Mouse (Mus musculus): ENCODE measurements at regions not wholly inside any gene's neighbourhood (a gene's known extent, or its start where the extent isn't known, plus 50 kb on each side); places are given as distances from the start of the nearest gene placed in this dataset.

- 0 out of 2 replicates have a peak, but pooled peaks have one; percentile 38 for ATAC-seq (ENCODE audit: poor library complexity, severe bottlenecking)
Observed at GRCm38 (mm10) chr10:51792030-51792429, 114.5 kb downstream of the Rfx6 start.

- ATAC-seq (ENCODE audit: poor library complexity, severe bottlenecking), result no peak
Observed at GRCm38 (mm10) chr10:51793876-51794275, 116.3 kb downstream of the Rfx6 start.

- ATAC-seq (ENCODE audit: poor library complexity, severe bottlenecking), result no peak
Observed at GRCm38 (mm10) chr10:51816626-51817025, 139.1 kb downstream of the Rfx6 start.

- ATAC-seq (ENCODE audit: poor library complexity, severe bottlenecking), result no peak
Observed at GRCm38 (mm10) chr10:51823900-51824299, 146.3 kb downstream of the Rfx6 start.

GRCm38 (mm10) chr10:51826431-51826964 lies 148.9 kb downstream of the Rfx6 start:
- no peak for ATAC-seq (ENCODE audit: poor library complexity, severe bottlenecking)

- ATAC-seq (ENCODE audit: poor library complexity, severe bottlenecking), result no peak
Observed at GRCm38 (mm10) chr10:51832459-51832858, 154.9 kb downstream of the Rfx6 start.

GRCm38 (mm10) chr10:51843099-51843498 lies 165.5 kb downstream of the Rfx6 start:
- no peak for ATAC-seq (ENCODE audit: poor library complexity, severe bottlenecking)

- no peak for ATAC-seq (ENCODE audit: poor library complexity, severe bottlenecking)
Observed at GRCm38 (mm10) chr10:51846287-51846686, 168.7 kb downstream of the Rfx6 start.

GRCm38 (mm10) chr10:51869409-51869808 lies 152.9 kb upstream of the Vgll2 start:
- no peak for ATAC-seq (ENCODE audit: poor library complexity, severe bottlenecking)

GRCm38 (mm10) chr10:51911066-51911691 lies 111.1 kb upstream of the Vgll2 start:
- ATAC-seq (ENCODE audit: poor library complexity, severe bottlenecking), result no peak

GRCm38 (mm10) chr10:51912096-51912495 lies 110.2 kb upstream of the Vgll2 start:
- no peak for ATAC-seq (ENCODE audit: poor library complexity, severe bottlenecking)

GRCm38 (mm10) chr10:51926644-51927043 lies 95.7 kb upstream of the Vgll2 start:
- ATAC-seq (ENCODE audit: poor library complexity, severe bottlenecking), result no peak

- no peak for ATAC-seq (ENCODE audit: poor library complexity, severe bottlenecking)
Observed at GRCm38 (mm10) chr10:51929341-51929740, 93.0 kb upstream of the Vgll2 start.

- ATAC-seq (ENCODE audit: poor library complexity, severe bottlenecking), result no peak
Observed at GRCm38 (mm10) chr10:51930266-51930665, 92.0 kb upstream of the Vgll2 start.

- ATAC-seq (ENCODE audit: poor library complexity, severe bottlenecking), result no peak
Observed at GRCm38 (mm10) chr10:51930696-51931095, 91.6 kb upstream of the Vgll2 start.

- ATAC-seq (ENCODE audit: poor library complexity, severe bottlenecking), result no peak
Observed at GRCm38 (mm10) chr10:51935482-51935881, 86.8 kb upstream of the Vgll2 start.

GRCm38 (mm10) chr10:51941192-51941591 lies 81.1 kb upstream of the Vgll2 start:
- no peak for ATAC-seq (ENCODE audit: poor library complexity, severe bottlenecking)

GRCm38 (mm10) chr10:51945701-51946100 lies 76.6 kb upstream of the Vgll2 start:
- ATAC-seq (ENCODE audit: poor library complexity, severe bottlenecking), result no peak

GRCm38 (mm10) chr10:51946189-51946588 lies 76.1 kb upstream of the Vgll2 start:
- ATAC-seq (ENCODE audit: poor library complexity, severe bottlenecking), result no peak

GRCm38 (mm10) chr10:51946881-51947280 lies 75.4 kb upstream of the Vgll2 start:
- no peak for ATAC-seq (ENCODE audit: poor library complexity, severe bottlenecking)

- ATAC-seq (ENCODE audit: poor library complexity, severe bottlenecking), result no peak
Observed at GRCm38 (mm10) chr10:51950016-51950415, 72.3 kb upstream of the Vgll2 start.

GRCm38 (mm10) chr10:51952021-51952420 lies 70.3 kb upstream of the Vgll2 start:
- no peak for ATAC-seq (ENCODE audit: poor library complexity, severe bottlenecking)

- ATAC-seq (ENCODE audit: poor library complexity, severe bottlenecking), result no peak
Observed at GRCm38 (mm10) chr10:51956493-51956892, 65.8 kb upstream of the Vgll2 start.
